ENCODE assay signal across 8 mouse cellular contexts in the genomic region with DNA sequence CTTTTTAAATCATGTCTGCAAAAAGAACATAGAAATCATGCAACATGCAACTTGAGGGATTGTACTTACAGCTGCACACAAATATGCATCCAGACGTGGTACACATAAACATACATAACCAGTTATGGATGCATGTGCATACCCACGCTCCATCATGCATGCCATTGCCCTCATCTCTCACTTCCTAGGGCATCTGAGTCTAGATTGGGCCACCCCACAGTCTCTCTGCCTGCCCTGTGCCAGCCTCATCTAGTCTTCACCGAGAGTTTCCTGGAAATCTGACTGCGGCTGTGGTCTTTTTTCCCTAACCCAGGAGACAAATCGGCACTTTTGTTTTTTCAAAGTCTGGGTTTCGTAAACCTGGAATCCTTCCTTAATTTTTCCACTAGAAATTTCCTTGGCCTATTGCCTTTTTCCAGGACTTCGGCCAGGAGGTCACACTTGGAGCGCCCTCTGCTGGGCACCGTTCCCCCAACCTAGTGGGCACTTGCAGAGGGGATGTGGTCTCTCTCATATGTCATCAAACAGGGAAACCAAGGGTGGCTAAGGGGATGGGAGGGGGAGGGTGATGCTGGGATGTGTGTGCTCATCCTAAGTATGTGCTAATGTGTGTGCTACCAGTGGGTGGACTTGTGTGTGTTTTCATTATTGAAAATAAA. TPM values are rescaled to one million over a fixed set of nuclear protein-coding genes. Genes with fewer than 3 reads are reported as not detected.
A peak's percentile ranks its signal among the peaks of the same experiment; 100 is the strongest.
DNase-seq lines count a peak whose midpoint lies in the region; ATAC-seq lines count a peak whose summit lies in the region.

No protein-coding gene starts in this region.

- no peak for ATAC-seq in limb, embryonic 15.5 days (ENCODE audit: insufficient number of reproducible peaks, low FRiP score, low TSS enrichment, low read depth)

- H3K4me1 ChIP-seq in limb, embryonic 15.5 days = peaks cover 19% of the 10 kb centered on the region

- no peak overlapping the region for H3K9ac ChIP-seq in limb, embryonic 15.5 days

- H3K4me2 ChIP-seq in limb, embryonic 15.5 days = 0 out of 2 replicates have a peak overlapping the region, but pooled peaks have one; percentile 12

- H3K4me3 ChIP-seq in limb, embryonic 15.5 days = no peak overlapping the region

- no peaks in the 10 kb centered on the region for H3K9me3 ChIP-seq in limb, embryonic 15.5 days

- intact Hi-C loops in heart, postnatal 25 days (cut with DNase I) = loop anchor here (1.0 to 5.0 kb wide), 3 partner anchors 68 to 298 kb away; no protein-coding TSS in a partner anchor

- H3K27me3 ChIP-seq in limb, embryonic 15.5 days = no peaks in the 10 kb centered on the region

- 24% methylated on average over 9 of the region's 9 CpGs for WGBS in limb, embryonic 15.5 days

- H3K27ac ChIP-seq in limb, embryonic 15.5 days = peak overlapping the region; percentile 43; the same call in 1 of the 2 replicates

- peak; percentile 69 for DNase-seq in right cerebral cortex, postnatal 14 days
- no peak for DNase-seq in right cerebral cortex, adult 18-20 months
- peak; percentile 88 for DNase-seq in adrenal gland, postnatal 25 days
- DNase-seq in embryo, embryonic 9.5 days (ENCODE audit: extremely low spot score) = peak; percentile 78
- peak; percentile 51 for DNase-seq in heart, postnatal 25 days (ENCODE audit: low spot score)
- peak; percentile 88 for DNase-seq in retina, embryonic 14.5 days (ENCODE audit: low spot score)
- DNase-seq in urinary bladder, postnatal 25 days (ENCODE audit: low spot score) = peak; percentile 80

- no peaks in the 10 kb centered on the region for H3K36me3 ChIP-seq in limb, embryonic 15.5 days

RNA-seq across cellular contexts. Expression of a gene that starts 8.6 kb away (rescaled TPM):
- 1.9 and 3.0 TPM in 2 replicates for total RNA-seq in adrenal gland, postnatal 25 days (2021)
- total RNA-seq in heart, postnatal 25 days (2021) = 1 to 10 TPM; 1.0 to 1.3 TPM
- polyA plus RNA-seq in limb, embryonic 15.5 days (2015; fragmentation: Nextera tagmentation; extraction: Ambion mirVana) = 4.4 and 5.1 TPM in 2 replicates

RNA-seq across cellular contexts. Expression of a gene that starts 56.4 kb away (rescaled TPM):
- total RNA-seq in adrenal gland, postnatal 25 days (2021) = 5.1 and 6.5 TPM in 2 replicates
- total RNA-seq in heart, postnatal 25 days (2021) = 1 to 10 TPM in 1 of 2 experiments, under 1 TPM in 1; 0.70 to 1.1 TPM
- polyA plus RNA-seq in limb, embryonic 15.5 days (2015; fragmentation: Nextera tagmentation; extraction: Ambion mirVana) = 7.3 TPM in 2 replicates
